Mouse (Mus musculus) cerebellum, adult 2 months (tissue): Measurements from ENCODE around the gene Tmem150c. TPM values are rescaled to one million over a fixed set of nuclear protein-coding genes. Genes with fewer than 3 reads are reported as not detected.

ENCODE experiments used
- DNase-seq, 2 experiments: peaks; one replicate each; pipeline ENCODE4 v3.0.0; 2021
- H3K27ac ChIP-seq: fragments of 200-500 bp; 2 replicates; pipeline ENCODE4 v1.5.1; 2012; ENCODE audit warnings: low read length, control low read depth, inconsistent platforms; ENCODE audit not compliant: insufficient read depth
- H3K27me3 ChIP-seq: fragments of 200-500 bp; 2 replicates; pipeline ENCODE4 v1.6.1; 2012; ENCODE audit warnings: inconsistent platforms, mild to moderate bottlenecking, low read length, moderate library complexity; ENCODE audit not compliant: control insufficient read depth, insufficient read depth
- H3K4me1 ChIP-seq: fragments of 200-500 bp; 2 replicates; pipeline ENCODE4 v1.6.1; 2011; ENCODE audit warnings: low read length; ENCODE audit not compliant: control insufficient read depth, insufficient read depth
- H3K4me3 ChIP-seq: fragments of 200-500 bp; replicated peaks from 2 replicates; pipeline ENCODE3; 2011; ENCODE audit warnings: mild to moderate bottlenecking, low read depth, low read length, control low read depth; ENCODE audit not compliant: insufficient read depth
- CTCF ChIP-seq: fragments of 200-500 bp; IDR thresholded peaks from 2 replicates; pipeline ENCODE4 v1.5.1; 2011; ENCODE audit warnings: low read depth, mild to moderate bottlenecking, control low read depth, low read length, moderate library complexity, borderline replicate concordance; ENCODE audit not compliant: insufficient read depth
- POLR2A ChIP-seq: fragments of 200-500 bp; IDR thresholded peaks from 2 replicates; pipeline ENCODE4 v1.6.1; 2011; ENCODE audit warnings: low read length, control low read depth, borderline replicate concordance; ENCODE audit not compliant: insufficient read depth
- WGBS: fragments of 180-500 bp; shearing (Covaris S2); methylation state at CpG from one replicate; pipeline ENCODE4 v1.1.7; 2018; 5-methylcytosine and 5-hydroxymethylcytosine counted together
- polyA plus RNA-seq: library from polyadenylated mRNA; depleted of rRNA; stranded (reverse); fragments of >200 nt; gene quantifications from 2 replicates; pipeline ENCODE4 v1.2.3, GENCODE M21; 2012

The Tmem150c gene
- polyA plus RNA-seq, 1 experiment = 30.1 TPM

DNA sequence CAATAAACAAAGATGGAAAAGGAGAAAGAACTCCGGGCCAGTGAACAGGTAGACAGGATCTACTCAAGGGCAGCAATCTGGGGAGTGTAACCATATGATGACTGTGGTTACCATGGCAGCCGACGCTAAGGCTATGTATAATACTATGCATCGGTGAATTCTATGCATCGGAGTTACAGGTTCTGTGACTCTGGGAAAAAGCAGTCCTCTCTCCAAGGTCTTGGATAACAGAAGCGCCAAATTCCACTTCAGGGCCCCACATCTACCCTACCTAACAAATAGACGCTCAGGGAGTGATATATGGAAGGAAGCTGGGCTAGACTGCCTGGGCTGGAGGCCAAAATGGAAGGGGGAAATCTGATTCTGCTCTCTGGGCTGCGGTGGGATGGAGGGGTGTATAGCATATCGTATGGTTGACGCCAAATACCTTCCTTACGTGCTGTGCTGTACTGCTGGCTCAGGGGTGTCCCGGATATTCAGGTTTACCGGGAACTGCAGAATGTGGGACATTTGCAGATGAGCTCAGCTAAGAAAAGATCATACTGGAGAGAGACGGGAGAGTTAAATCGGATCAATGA lies 37.3 kb upstream of the Tmem150c start:
- H3K4me3 ChIP-seq = no peak overlapping the region
- H3K4me1 ChIP-seq = 0 out of 2 replicates have a peak, but pooled peaks cover 4% of the 10 kb centered on the region
- no peaks in the 10 kb centered on the region for H3K27me3 ChIP-seq
- DNase-seq = no peak
- no peak overlapping the region for H3K27ac ChIP-seq
- WGBS = 76% methylated on average over 15 of the region's 15 CpGs
- TF ChIP-seq CTCF (no peak), POLR2A (no peak)

DNA sequence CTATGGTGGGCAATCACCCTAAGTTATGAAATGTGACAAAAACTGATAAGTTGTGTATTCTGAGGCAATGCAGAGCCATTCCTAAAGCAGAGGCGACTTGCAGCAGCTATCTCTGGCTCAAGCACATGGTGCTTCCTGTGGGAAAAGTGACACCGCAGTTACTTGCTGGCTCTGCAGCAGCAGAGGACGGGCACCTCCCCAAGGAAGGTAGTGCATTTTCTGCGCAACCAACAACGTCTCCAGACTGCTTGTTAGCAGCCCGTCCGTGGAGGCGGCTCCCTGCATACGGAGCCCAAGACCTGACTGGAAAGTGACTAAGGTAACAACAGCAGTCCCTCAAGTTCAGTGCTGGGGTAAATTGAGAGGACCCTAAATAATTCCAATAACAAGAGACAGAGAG lies 36.8 kb upstream of the Tmem150c start:
- Histone ChIP-seq H3K27ac (no peak overlapping the region), H3K4me3 (no peak overlapping the region), H3K27me3 (no peaks in the 10 kb centered on the region), H3K4me1 (0 out of 2 replicates have a peak, but pooled peaks cover 4% of the 10 kb centered on the region)
- 90% methylated on average over 9 of the region's 9 CpGs for WGBS
- DNase-seq = no peak
- TF ChIP-seq POLR2A (no peak), CTCF (no peak)

DNA sequence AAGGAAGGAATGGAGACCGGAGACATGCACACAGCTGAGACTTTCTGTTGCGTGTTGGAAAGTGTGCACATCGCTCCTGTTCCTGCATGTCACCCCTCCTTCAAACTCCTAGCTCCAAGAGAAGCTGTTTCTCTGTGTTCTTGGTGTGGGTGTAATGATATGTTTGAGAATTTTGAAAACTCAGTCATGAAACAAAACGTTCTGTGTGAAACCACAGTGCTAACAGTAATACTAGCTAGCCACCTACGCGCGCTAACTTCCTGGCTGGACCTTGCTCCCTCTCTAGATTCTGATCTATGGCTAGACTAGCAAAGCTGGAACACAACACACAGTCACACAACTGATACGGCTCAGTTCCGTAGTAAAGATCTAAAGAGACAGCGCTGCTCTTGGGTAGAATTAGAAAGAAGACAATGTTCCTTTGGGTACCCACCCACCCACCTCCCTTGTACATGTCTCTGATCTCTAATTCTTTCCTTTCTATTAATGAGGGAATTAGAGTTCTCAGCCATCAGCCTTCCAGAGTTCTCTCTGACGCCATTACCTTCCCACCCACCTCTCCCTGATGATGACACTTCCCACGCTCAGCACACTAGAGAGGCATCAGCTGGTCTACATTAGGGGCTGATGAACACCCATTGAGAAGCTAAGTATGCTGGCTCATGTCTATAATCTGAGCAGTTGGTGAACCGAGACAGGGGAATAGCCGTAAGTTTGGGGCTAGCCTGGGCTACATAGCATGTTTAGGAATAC lies 32.0 kb upstream of the Tmem150c start:
- DNase-seq = no peak
- Histone ChIP-seq H3K4me1 (0 out of 2 replicates have a peak, but pooled peaks cover 4% of the 10 kb centered on the region), H3K27ac (no peak overlapping the region), H3K27me3 (no peaks in the 10 kb centered on the region), H3K4me3 (no peak overlapping the region)
- TF ChIP-seq CTCF = no peak
- TF ChIP-seq POLR2A = no peak
- WGBS = 95% methylated on average over 14 of the region's 14 CpGs

DNA sequence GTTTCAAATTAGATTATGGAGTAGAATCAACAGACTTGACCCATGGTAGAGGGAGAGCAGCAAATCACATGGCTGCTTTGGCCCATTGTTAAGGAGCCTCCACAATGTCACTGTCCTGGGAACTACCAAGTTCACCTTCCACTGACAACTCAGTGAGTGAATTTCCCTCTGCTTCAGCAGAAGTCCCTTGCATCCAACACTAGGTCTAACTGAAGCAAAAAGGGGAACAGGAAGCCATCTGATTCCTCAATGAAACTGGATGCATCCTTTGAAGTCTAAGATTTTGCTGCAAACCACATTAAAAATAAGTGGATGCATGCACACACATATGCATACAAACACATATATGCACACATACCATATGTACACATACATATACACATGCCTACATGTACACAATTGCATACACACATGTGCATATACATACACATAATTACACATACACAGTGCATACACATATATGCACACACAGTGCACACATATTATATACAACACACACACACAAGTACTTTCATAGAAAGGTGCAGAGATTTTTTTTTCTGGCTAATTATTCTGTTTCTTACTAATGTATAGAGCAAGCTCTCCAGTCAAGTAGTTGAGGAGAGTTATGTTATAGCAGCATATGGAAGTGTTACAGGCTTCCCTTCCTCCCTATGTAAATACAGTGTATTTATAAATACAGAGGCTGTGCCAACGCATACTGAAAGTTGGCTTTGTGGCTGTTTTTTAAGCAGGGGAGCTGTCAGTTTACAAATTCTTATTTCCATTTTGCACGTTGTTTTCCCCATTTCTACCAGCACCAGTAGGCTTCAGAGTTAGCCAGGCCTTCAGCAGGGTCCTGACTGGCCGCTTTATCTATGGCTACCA lies 27.7 kb upstream of the Tmem150c start:
- DNase-seq = no peak
- no peak overlapping the region for H3K4me3 ChIP-seq

DNA sequence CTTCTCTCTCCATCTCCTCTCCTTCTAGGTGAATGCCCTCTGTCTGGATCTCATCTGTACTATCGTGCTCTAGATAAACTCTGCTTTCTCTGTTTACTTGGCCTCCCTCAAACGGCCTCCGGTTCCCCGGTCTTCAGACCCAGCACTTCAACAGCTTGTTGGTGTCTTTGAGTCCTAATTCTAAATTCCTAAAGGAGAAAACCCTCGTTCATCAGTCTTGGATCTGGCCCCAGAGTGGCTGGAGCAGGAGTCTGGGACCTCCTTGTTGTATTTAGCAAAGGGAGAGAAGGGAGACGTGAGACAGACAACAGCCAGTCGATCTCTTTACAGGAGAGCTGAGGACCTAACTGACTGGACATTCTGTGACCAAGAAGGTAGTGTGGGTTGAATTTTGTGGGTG lies 27.0 kb upstream of the Tmem150c start:
- no peak for DNase-seq
- Histone ChIP-seq H3K4me1 (no peaks in the 10 kb centered on the region), H3K4me3 (no peak overlapping the region), H3K27ac (no peak overlapping the region), H3K27me3 (no peaks in the 10 kb centered on the region)
- 74% methylated on average over 7 of the region's 7 CpGs for WGBS
- no peak for TF ChIP-seq CTCF
- no peak for TF ChIP-seq POLR2A

More for the DNA sequence above, 27.7 kb upstream of the Tmem150c start:
- Histone ChIP-seq H3K27me3 (no peaks in the 10 kb centered on the region), H3K4me1 (no peaks in the 10 kb centered on the region), H3K27ac (no peak overlapping the region)
- WGBS = 71% methylated on average over 3 of the region's 3 CpGs
- TF ChIP-seq CTCF (no peak), POLR2A (no peak)

DNA sequence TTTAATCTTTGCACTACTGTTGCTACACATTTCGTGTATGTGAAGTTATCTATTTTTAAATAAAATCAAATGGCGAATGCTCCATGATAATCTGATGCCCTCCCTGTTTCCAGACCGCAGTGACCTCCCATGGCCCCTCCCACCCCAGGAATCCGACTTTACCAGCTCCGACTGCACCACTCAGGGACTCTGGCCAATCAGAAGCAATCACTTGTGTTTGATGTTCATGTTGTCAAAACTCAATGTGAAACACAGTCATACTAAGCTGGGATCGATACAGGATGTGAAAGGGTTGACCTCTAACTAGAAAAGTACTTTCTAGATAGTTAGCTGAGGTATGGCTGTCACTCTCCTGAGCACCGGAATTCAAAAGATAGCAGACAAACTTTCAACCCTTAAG lies 26.3 kb upstream of the Tmem150c start:
- Histone ChIP-seq H3K4me3 (no peak overlapping the region), H3K4me1 (no peaks in the 10 kb centered on the region), H3K27me3 (no peaks in the 10 kb centered on the region), H3K27ac (no peak overlapping the region)
- WGBS = 49% methylated on average over 7 of the region's 7 CpGs
- no peak for DNase-seq
- TF ChIP-seq POLR2A (no peak), CTCF (no peak)

DNA sequence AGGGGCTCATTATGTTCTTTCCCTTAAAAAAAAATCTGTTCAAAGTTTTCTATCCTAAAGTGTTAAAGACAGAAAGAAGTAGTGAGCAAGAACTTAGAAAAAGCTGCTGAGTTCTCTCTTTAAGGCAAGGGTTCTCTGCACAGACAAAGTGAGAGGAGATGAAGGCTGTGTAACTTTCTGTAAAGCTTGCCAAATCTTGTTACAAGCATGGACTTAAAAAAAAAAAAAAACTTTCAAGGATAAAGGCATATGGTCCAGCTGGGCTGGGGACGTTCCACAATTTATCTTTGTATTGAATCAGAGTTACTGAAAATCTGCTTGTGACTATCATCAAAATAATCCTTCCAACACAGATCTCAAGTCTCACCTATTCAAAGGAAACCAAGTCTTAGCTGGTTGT lies 21.4 kb upstream of the Tmem150c start:
- TF ChIP-seq CTCF = no peak
- TF ChIP-seq POLR2A = no peak
- no peak overlapping the region for H3K4me3 ChIP-seq
- H3K27ac ChIP-seq = no peak overlapping the region
- no peak for DNase-seq
- H3K4me1 ChIP-seq = no peaks in the 10 kb centered on the region
- 41% methylated on average over 1 of the region's 1 CpGs for WGBS
- H3K27me3 ChIP-seq = no peaks in the 10 kb centered on the region
